Mouse (Mus musculus) right cerebral cortex, postnatal 25 days (tissue): ENCODE measurements around the gene Ints14.
"Not testable (repeated sequence)": the region's sequence is repeated elsewhere in the genome, so short reads cannot be mapped to it uniquely, and the experiment has no call there.

Experiments used
- DNase-seq: peaks from one replicate; pipeline ENCODE4 v3.0.0; 2022

Gene Ints14

DNA sequence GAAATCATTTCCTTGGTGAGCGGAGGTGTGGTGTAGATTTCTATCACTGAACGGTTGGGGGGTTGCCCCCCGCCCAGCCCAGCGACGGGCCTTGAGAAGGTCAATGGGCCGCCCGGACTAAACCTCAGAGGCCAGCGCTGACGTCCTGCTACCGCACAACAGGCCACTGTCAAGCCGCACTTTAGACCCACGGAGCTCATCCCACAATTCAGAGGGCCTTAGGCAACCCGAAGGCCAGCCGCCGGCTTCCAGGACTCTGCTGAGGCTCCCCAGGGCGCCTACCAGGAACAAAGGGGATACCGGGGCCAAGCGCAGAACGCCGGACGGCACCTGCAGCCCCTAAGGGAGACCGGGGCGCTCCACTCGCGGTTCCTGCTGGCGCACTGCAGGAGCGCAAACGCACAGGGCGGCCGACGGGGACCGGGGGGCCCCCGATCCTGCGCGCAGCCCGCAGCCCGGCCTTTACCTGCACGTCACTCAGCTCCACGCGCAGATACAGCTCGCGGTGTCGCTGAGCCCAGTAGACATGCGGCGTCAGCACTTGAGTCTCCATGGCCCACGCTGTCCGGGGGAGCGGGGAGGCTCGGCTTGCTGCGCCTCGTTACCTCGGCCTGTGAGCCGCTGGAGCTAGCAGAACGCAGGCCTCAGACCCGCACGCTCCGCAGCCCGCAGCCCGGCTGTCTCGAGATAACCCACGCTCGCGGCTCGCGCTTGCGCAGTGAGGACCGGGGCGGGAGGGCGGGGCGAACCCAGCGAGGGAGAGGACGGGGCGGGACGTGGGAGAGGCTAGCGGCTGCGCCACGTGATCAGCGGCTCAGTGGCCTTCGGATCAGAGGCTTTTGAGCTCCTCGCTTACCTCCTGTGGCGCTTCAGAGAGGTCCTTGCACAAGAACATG lies 60.5 kb downstream of the Ints14 start, which contains the start of gene Hacd3:
Gene Hacd3 (minus strand): TSS at position 703 of the 896 bp plus-strand sequence.
- DNase-seq: peak; percentile 91

DNA sequence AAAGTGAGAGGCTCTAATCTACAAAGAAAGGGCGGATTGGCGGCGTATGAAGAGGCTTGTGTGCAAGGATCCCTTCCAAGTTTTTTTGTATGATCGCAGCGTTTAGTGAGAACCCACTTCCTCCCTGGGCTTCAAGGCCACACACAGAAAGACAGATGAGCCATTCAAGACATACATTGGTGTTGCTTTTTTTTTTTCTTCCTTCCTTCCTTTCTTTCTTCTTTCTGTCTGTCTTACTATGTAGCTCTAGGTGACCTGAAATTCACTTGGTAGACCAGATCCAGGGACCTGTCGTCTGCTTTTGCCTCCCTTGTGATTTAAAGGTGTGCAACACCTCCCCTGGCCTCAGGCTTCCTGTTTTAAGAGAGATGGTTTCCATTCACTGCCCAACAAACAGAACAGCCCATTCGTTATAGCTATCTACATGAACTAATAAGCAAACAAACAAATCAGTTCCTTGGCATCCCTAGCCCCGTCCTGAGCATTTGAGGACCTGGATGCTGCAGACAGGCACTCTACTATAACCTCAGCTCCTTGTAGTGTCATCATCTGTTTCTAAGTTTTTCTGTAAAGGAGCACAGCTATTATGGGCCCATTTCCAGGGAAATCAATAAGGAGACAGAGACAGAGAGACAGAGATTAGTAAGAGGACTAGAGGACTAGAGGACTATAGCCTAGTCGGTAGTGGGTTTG lies 61.3 kb downstream of the Ints14 start:
- no peak for DNase-seq

DNA sequence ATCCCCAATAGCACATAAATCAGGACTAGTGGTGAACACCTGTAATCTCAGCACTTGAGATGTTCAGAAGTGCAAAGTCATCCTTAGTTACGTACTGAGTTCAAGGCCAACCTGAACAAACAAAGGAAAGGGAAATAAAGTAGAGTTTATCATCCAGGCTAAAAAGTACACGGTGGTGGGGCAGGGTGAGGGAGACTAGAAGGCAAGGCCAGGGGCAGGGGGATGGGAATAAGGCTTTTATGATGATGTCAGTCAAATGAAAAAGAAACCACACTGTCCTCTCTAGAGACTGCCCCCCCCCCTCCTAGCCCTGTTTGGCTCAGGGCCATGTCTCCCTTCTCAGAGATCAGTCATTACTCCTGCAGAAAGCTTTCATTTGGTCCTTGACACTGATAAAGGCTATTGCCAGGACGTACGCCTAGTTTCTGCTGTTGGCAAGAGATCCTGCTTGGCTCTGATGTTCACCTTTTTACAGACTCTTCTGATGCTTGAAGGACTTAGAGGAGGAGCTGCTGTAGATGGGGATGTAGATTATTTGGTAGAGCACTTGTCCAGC lies 62.0 kb downstream of the Ints14 start:
- DNase-seq: no peak

DNA sequence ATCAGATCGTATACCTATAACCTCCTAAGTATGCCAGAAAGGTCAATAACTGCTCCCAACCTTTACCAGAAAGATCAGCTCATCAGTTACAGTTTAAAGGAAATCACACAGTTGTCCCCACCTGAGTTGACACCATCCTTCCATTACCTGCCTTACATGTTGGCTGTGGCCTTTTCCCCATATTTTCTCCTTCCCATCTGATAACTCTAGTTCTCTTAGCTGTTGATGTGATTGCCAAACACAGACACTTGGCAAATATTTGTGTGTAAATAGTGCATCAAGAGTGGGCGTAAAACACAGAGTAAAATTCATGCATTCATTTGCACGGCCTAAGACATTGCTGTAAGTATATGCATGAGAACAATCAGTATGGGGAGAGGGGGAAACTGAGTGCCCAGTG lies 62.7 kb downstream of the Ints14 start:
- DNase-seq: no peak

DNA sequence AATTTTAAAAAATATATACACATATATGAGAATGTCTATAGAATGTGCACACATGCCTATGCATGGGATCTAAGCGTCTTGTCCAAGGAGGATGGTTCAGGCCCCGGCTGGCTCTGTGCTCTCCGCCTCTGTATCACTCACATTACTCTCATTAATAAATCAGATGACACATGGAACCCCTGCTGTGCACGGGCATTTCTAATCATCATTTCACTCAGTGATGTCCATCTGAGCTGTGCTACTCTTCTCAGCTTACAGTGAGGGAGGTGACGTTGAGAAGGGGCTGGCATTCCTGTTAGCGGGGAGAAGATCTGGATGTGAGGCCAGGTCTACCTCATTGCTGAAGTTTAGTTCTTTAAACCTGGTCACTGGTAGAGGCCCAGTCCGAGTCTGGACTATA lies 66.5 kb downstream of the Ints14 start:
- no peak for DNase-seq

DNA sequence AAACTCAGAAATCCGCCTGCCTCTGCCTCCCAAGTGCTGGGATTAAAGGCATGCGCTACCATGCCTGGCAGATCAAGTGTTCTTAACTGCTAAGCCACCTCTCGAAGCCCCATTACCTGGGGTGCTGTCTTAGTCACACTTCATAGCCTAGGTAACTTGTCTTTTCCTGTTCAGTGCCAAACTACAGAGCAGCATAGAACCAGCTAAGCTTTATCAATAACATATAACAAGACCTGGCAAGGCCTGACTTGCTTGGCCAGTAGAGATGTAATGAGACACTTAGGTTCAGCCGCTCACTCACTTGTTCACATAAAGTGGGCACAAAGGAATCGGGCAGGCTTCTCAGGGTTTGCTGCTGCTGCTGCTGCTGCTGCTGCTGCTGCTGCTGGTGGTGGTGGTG lies 67.6 kb downstream of the Ints14 start:
- no peak for DNase-seq

DNA sequence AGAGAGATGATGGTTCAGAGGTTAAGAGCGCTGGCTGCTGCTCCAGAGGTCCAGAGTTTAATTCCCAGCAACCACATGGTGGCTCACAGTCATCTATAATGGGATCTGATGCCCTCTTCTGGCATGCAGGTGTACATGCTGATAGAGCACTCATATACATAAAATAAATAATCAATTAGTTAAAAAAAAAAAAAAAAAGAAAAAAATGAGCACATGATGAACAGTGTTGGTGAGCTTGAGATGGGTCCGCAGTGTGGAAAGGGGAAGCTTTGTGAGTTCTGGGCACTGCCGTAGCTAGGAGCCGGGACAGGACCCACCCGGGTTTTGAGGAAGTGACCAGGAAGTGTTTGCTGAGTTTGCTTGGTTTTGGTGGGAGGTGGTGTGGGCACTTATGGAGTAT lies 70.7 kb downstream of the Ints14 start:
- not testable (repeated sequence) for DNase-seq

DNA sequence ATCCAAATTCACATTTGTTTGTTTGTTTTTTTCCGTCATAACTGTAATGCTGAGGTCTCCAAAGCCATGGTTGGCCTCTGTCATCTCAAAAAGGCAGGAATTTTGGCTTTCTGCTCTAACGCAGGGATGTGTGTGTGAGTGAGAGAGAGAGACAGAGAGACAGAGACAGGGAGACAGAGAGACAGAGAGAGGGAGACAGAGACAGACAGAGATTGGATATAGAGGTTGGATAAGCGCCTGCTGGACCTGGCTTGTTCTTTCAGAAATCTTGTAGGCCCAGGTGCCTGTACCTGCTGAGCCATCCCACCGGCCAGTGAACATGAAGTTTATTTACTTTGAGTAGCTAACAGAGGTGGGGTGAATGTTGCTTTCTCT lies 71.2 kb downstream of the Ints14 start:
- DNase-seq: no peak

DNA sequence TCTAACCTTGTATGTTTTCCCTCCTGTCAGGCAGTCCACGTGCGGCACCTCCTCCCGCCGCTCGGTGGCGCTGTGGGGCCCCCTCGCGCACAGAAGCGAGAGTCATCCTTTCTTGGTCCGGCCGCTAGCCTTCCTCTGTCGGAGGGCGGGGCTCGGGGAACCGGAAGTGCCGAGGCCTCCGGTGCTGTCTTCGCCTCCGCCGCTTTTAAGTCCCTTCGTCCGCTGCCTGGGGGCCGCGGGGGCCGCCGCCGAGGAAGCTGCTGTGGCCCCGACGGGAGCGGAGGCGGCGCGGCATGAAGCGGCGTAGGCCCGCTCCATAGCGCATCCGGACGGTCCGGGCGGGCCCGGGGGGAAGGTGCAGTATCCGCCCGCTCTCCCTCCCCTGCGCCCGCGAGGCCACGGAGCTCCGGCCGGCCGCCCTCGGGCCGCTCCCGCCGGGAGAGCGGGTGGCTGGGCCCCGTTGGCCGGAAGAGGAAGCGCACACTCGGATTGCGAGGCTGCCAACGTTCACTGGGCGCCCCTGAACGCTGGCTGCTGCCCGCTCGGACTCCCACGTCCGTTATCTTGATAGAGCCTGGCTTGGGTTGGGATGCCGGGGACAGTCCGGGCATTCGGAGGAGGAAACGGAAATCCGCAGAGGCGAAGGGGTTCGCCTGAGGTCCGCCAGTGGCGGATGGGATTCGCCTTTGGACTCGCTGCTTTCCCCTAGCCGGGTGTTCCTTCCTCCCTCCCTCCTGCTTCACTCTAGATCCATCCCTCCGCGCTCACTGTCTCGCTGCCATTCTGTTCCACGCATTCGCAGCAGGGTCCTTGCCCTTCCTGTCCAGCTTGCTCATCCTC lies 71.8 kb downstream of the Ints14 start, which contains the start of gene Dpp8:
Gene Dpp8 (plus strand): TSS at position 146 of the 840 bp plus-strand sequence.
- peak; percentile 92 for DNase-seq

DNA sequence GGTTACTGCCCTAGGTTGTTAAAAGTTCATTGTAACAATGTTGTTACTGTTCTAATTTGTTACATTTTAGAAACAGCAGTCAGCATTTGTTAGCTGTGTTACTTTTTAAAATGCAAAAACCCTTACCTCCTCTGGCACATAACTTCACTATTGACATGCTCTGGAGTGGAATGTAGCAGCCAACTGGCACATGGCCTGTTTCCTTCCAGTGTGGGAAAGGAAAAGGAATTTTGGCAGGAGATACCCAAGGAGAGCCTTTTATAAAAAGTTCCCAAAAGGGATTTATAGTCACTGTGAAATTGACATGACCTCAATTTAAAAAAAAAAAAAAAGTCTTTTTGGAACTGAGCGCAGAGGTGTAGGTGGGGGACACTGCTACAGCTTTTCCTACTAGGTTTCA lies 75.8 kb downstream of the Ints14 start:
- DNase-seq: no peak
